Mouse (Mus musculus): ENCODE results near the gene Hectd2.

Hectd2 gene

GRCm38 (mm10) chr19:36564396-36564795 is 10.0 kb downstream of the Hectd2 start:
- peak; percentile 52 for DNase-seq (ENCODE audit: low spot score)

DNA sequence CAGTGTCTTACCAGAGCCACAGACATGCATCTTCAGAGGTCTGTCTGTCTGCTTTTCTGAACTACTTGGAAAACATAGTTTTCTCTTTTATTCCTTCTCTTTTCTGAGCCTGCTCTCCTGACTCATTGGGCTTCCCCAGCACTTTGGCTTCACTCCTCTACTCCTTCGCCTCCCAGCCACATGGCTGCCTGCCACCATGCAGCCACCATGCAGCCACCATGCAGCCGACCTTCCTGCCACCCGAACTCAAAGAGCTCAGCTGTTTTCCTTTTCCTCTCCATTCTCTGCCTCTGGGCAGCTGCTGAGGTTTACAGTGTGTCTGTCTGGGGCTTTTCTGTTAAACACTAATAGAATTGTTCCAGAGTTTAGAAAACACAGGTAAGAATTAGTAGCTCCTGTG is 19.5 kb downstream of the Hectd2 start:
- no peak for DNase-seq (ENCODE audit: low spot score)

GRCm38 (mm10) chr19:36575159-36575558 is 20.7 kb downstream of the Hectd2 start:
- no peak for DNase-seq (ENCODE audit: low spot score)

GRCm38 (mm10) chr19:36580874-36581273 is 26.4 kb downstream of the Hectd2 start:
- DNase-seq (ENCODE audit: low spot score) = no peak

DNA sequence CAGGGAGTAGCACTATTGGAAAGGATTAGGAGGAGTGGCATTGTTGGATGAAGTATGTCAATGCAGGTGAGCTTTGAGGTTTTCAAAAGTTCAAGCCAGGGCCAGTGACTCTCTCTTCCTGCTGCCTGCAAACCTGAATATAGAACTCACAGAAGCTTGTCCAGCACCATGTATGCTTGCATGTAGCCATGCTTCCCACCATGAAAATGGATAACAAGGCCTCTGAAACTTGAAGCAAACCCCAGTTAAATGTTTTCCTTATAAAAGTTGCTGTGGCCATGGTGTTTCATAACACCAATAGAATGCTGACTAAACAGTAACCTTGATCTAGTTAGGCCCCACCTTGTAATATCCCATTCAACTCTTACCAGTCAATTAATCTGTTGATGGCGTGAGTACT is 27.7 kb downstream of the Hectd2 start:
- no peak for DNase-seq (ENCODE audit: low spot score)

GRCm38 (mm10) chr19:36585505-36585904 is 31.1 kb downstream of the Hectd2 start:
- DNase-seq (ENCODE audit: low spot score) = no peak

GRCm38 (mm10) chr19:36594409-36594808 is 40.0 kb downstream of the Hectd2 start:
- no peak for DNase-seq (ENCODE audit: low spot score)

GRCm38 (mm10) chr19:36601869-36602268 is 47.4 kb downstream of the Hectd2 start:
- no peak for DNase-seq (ENCODE audit: low spot score)

DNA sequence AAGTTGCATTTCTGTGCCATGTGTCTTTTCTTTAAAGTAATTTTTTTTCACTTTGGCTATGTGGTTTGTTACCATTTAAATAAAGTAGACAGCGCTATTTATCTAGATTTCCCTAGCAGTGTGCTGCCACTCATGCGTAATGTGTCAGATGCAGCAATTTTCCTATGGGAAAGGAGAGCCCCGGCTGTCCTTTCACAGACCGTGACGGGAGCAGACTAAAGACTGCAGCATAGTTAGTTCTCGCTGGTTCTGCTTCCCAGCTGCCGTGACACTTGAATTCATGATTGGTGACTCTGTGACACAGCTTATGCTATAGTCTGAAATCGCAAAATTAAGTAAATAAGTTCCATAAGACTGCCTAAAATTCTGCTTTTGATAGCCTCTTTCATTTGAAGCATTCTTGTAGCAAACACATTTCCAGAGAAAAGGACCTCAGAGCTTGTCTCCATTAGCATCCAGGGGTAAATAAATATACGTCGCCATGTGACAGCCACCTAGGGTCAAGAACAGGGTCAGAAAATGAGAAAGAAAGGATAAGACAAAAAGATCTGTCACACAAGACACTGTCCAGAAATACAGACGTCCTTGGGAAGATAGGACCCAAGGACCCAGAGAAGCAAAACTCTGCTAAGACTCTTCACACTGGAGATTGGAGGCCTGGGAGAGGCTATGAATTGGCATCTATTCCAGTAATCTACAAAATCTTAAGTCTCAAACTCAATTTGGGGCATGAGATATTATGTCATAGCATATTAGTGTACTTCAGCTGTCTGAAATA is 48.3 kb downstream of the Hectd2 start:
- no peak for DNase-seq (ENCODE audit: low spot score)

GRCm38 (mm10) chr19:36606270-36606669 is 51.8 kb downstream of the Hectd2 start:
- no peak for DNase-seq (ENCODE audit: low spot score)

DNA sequence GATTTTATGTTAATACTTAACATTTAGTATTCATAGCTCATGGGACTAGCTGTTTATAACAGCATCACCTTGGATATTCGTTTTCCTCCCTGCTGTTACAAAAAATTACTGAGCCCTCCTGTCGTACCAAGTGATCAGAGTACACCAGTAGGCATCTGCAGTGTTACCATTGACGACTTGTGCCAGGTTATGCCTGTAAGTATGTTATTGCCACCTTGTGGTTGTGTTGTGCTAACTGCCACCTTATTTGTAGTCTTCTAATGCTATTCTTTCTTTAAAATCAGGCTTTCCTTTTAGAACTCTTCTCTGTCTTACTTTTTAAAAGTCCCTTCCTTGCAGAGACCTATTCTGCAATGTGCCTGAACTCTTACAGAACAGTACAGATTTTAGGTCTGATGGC is 54.8 kb downstream of the Hectd2 start:
- no peak for DNase-seq (ENCODE audit: low spot score)

DNA sequence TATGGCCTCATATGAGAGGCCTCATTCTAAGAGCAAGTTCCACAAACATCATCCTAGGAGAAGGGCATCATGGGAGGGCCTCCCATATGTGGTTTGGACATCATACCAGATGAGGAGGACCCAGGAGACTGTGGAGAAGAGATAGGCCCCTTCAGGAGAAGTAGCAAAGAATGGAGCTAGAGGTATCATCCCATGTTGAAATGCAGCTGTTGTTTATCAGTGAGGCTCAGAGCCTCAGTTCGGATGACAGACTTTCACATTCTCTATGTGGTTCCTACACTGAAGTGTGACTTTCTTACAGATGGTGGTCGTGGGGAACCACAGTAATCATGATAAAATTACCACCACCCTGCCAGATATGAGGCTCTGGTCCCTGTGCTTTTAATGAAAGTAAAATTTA is 55.9 kb downstream of the Hectd2 start:
- no peak for DNase-seq (ENCODE audit: low spot score)

DNA sequence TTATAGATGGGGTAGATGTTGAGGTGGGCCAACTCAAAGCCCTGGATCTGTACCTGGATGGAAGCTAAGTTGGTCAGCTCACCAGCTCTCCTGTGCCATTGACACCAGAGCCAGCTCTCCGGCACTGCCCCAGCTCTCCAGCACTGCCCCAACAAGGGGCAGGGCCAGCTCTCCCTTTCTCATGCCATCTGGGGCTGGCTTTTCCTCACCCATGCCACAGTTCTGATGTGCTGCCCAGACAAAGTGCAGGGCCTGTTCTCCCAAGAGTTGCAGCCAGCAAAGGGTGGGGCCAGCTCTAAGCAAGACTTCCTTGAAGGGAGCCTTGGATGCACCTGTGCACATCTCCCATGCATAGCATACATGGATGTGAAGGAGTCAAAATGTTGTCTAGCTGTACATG is 71.5 kb downstream of the Hectd2 start:
- DNase-seq (ENCODE audit: low spot score) = no peak

GRCm38 (mm10) chr19:36626881-36627280 is 72.4 kb downstream of the Hectd2 start:
- DNase-seq (ENCODE audit: low spot score) = no peak

DNA sequence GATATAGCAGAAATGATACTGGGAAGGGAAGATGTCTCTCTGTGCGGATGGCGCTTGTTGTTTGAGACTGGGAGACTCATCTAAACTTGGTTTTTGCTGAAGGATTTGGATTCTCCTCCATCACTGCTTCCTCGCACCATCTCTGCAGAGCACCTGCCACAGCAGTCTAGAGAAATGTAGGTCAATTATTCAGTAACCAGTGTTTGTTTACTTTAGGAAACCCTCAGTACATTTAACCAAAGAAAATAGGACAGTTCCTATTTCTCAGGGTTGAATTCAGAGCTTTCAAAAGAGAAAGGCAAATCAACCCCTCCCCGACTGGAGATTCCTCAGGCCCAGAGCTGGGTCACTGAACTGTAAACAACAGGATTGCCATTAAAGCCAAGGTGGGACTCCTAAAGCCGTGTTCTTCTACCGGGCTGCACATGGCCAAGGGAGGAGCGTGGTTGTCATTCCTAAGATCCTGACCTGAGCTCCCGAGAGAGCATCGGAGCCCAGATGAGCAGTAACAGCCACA is 75.0 kb downstream of the Hectd2 start:
- DNase-seq (ENCODE audit: low spot score) = no peak

- DNase-seq (ENCODE audit: low spot score) = no peak
These were observed 75.9 kb downstream of the Hectd2 start for GRCm38 (mm10) chr19:36630361-36630760.

GRCm38 (mm10) chr19:36634771-36635170 is 80.3 kb downstream of the Hectd2 start:
- DNase-seq (ENCODE audit: low spot score) = no peak

DNA sequence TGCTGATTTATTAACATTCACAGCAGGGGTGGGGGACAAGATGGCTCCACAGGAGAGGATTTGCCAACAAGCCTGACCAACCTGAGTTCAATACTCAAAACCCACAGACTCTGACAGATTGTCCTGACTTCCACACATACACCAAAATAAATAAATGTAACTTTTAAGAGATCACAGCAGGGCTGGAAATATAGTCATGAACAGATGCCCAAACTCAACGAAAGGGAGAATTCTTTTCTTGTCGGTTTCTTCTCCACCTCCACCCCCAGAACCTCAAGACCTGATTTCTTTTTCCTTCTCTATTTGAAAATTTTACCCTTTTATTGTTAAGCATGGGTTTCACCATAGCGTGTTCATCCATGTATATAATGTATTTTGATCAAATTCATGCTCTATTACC is 82.8 kb downstream of the Hectd2 start:
- DNase-seq (ENCODE audit: low spot score) = no peak

DNA sequence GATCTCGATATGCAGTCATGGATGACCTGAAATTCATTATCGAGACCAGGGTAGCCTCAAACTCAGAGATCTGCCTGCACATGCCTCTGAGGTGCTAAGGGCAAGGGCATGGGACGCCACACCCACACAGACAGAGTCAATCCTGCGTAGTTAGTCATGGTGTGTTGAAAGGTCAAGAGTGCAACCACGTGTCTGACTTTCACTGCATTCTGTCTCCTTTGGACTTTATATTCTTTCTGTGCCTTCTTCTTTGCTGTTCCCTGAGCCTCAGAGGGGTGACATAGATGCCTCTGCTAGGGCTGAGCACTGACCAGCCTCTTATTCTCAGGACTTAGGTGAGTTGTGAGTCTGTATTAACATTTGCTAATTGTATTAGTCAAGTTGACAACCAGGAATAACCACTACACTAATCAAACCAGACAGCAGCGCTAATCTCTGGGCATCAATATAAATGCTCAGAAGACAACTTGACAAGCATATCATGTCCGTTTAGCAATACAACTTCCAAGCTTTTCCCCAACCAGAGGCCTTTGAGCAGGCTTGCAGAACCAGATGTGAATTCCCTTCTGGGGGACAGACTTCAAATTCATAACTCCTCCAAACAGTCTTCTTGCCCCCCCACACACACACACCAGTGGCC is 83.6 kb downstream of the Hectd2 start:
- no peak for DNase-seq (ENCODE audit: low spot score)

GRCm38 (mm10) chr19:36639072-36639471 is 84.6 kb downstream of the Hectd2 start:
- no peak for DNase-seq (ENCODE audit: low spot score)

DNA sequence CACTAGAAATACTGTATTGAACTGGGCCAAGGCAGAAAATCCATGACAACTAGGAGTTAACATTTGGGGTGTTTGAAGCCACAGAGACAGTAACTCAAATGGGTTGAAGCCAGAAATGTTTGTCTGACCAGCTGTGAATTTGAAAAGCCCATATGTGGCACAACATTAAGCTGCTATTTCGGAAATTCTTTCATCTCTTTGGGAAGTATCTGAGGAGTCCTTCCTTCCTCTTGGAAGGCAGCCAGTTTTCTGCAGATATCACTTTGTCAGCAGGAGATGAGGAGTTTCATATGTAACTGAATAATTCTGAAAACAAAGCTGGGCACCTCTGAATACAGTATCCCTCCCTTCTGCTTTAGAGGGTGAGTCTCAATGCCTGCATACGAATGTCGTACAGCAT is 86.7 kb downstream of the Hectd2 start:
- peak; percentile 52 for DNase-seq (ENCODE audit: low spot score)

- DNase-seq (ENCODE audit: low spot score) = no peak
These were observed 91.0 kb downstream of the Hectd2 start for GRCm38 (mm10) chr19:36645308-36645889.

GRCm38 (mm10) chr19:36646132-36646828 is 91.8 kb downstream of the Hectd2 start:
- no peak for DNase-seq (ENCODE audit: low spot score)
